Mouse (Mus musculus): ENCODE measurements at regions not wholly inside any gene's neighbourhood (a gene's known extent, or its start where the extent isn't known, plus 50 kb on each side); places are given as distances from the start of the nearest gene placed in this dataset.

GRCm38 (mm10) chr5:35198468-35198867, 79.7 kb upstream of the Adra2c start:
- no peak overlapping the region for H3K4me2 ChIP-seq (replicated peaks; ENCODE audit: low read depth, low read length)
- no peaks in the 10 kb centered on the region for H3K36me3 ChIP-seq (ENCODE audit: insufficient read depth, low read length)
- 43% methylated on average over 5 of the region's 5 CpGs for WGBS
- no peak overlapping the region for H3K27ac ChIP-seq (ENCODE audit: low read length)
- H3K27me3 ChIP-seq (replicated peaks; ENCODE audit: insufficient read depth, low read length): no peaks in the 10 kb centered on the region
- ATAC-seq (no peak), DNase-seq (ENCODE audit: low spot score) (no peak)
- no peak overlapping the region for H3K9ac ChIP-seq (replicated peaks; ENCODE audit: low read depth)
- H3K9me3 ChIP-seq (ENCODE audit: low read length): no peaks in the 10 kb centered on the region
- no peak for TF ChIP-seq CTCF (IDR thresholded peaks at IDR 0.05)
- no peak for TF ChIP-seq EP300 (IDR thresholded peaks at IDR 0.05)
- H3K4me3 ChIP-seq (ENCODE audit: low read depth, low read length): no peak overlapping the region
- H3K4me1 ChIP-seq (ENCODE audit: insufficient read depth, low read depth, low read length): no peaks in the 10 kb centered on the region

GRCm38 (mm10) chr5:35189113-35189797, 83.7 kb upstream of the Lrpap1 start:
- 45% methylated on average over 12 of the region's 12 CpGs for WGBS
- DNase-seq (ENCODE audit: low spot score): peak; percentile 82
- Histone ChIP-seq H3K36me3 (ENCODE audit: insufficient read depth, low read length) (no peaks in the 10 kb centered on the region), H3K9ac (replicated peaks; ENCODE audit: low read depth) (no peak overlapping the region), H3K4me2 (replicated peaks; ENCODE audit: low read depth, low read length) (no peak overlapping the region), H3K27ac (ENCODE audit: low read length) (no peak overlapping the region), H3K27me3 (replicated peaks; ENCODE audit: insufficient read depth, low read length) (no peaks in the 10 kb centered on the region; the same call in 1 of the 2 replicates), H3K4me1 (ENCODE audit: insufficient read depth, low read depth, low read length) (no peaks in the 10 kb centered on the region; the same call in 1 of the 2 replicates), H3K9me3 (ENCODE audit: low read length) (no peaks in the 10 kb centered on the region), H3K4me3 (ENCODE audit: low read depth, low read length) (no peak overlapping the region)
- TF ChIP-seq EP300 (IDR thresholded peaks at IDR 0.05) (no peak), CTCF (IDR thresholded peaks at IDR 0.05) (no peak)
- ATAC-seq: peak; percentile 86

GRCm38 (mm10) chr5:35185826-35186225, 80.3 kb upstream of the Lrpap1 start:
- no peak for ATAC-seq
- H3K36me3 ChIP-seq (ENCODE audit: insufficient read depth, low read length): no peaks in the 10 kb centered on the region
- no peak overlapping the region for H3K4me3 ChIP-seq (ENCODE audit: low read depth, low read length)
- no peaks in the 10 kb centered on the region for H3K9me3 ChIP-seq (ENCODE audit: low read length)
- no peaks in the 10 kb centered on the region; the same call in 1 of the 2 replicates for H3K27me3 ChIP-seq (replicated peaks; ENCODE audit: insufficient read depth, low read length)
- H3K27ac ChIP-seq (ENCODE audit: low read length): no peak overlapping the region
- DNase-seq (ENCODE audit: low spot score): no peak
- H3K4me2 ChIP-seq (replicated peaks; ENCODE audit: low read depth, low read length): no peak overlapping the region
- no peaks in the 10 kb centered on the region; the same call in 1 of the 2 replicates for H3K4me1 ChIP-seq (ENCODE audit: insufficient read depth, low read depth, low read length)
- no peak for TF ChIP-seq EP300 (IDR thresholded peaks at IDR 0.05)
- 55% methylated on average over 3 of the region's 3 CpGs for WGBS
- H3K9ac ChIP-seq (replicated peaks; ENCODE audit: low read depth): no peak overlapping the region

- no peaks in the 10 kb centered on the region for H3K9me3 ChIP-seq (ENCODE audit: low read length)
- H3K36me3 ChIP-seq (ENCODE audit: insufficient read depth, low read length): no peaks in the 10 kb centered on the region
- no peak for DNase-seq (ENCODE audit: low spot score)
- no peak overlapping the region for H3K4me3 ChIP-seq (ENCODE audit: low read depth, low read length)
- no peak for TF ChIP-seq EP300 (IDR thresholded peaks at IDR 0.05)
- no peaks in the 10 kb centered on the region; the same call in 1 of the 2 replicates for H3K4me1 ChIP-seq (ENCODE audit: insufficient read depth, low read depth, low read length)
- no peak for ATAC-seq
- no peak overlapping the region for H3K27ac ChIP-seq (ENCODE audit: low read length)
- no peaks in the 10 kb centered on the region; the same call in 1 of the 2 replicates for H3K27me3 ChIP-seq (replicated peaks; ENCODE audit: insufficient read depth, low read length)
- H3K9ac ChIP-seq (replicated peaks; ENCODE audit: low read depth): no peak overlapping the region
- H3K4me2 ChIP-seq (replicated peaks; ENCODE audit: low read depth, low read length): no peak overlapping the region
Measured at GRCm38 (mm10) chr5:35185289-35185688, 79.7 kb upstream of the Lrpap1 start.

GRCm38 (mm10) chr5:35183418-35183817, 77.9 kb upstream of the Lrpap1 start:
- Histone ChIP-seq H3K4me2 (replicated peaks; ENCODE audit: low read depth, low read length) (no peak overlapping the region), H3K27ac (ENCODE audit: low read length) (no peak overlapping the region), H3K4me3 (ENCODE audit: low read depth, low read length) (no peak overlapping the region), H3K9ac (replicated peaks; ENCODE audit: low read depth) (no peak overlapping the region), H3K36me3 (ENCODE audit: insufficient read depth, low read length) (no peaks in the 10 kb centered on the region), H3K9me3 (ENCODE audit: low read length) (no peaks in the 10 kb centered on the region), H3K27me3 (replicated peaks; ENCODE audit: insufficient read depth, low read length) (no peaks in the 10 kb centered on the region; the same call in 1 of the 2 replicates), H3K4me1 (ENCODE audit: insufficient read depth, low read depth, low read length) (no peaks in the 10 kb centered on the region)
- DNase-seq (ENCODE audit: low spot score) (no peak), ATAC-seq (no peak)
- 68% methylated on average over 7 of the region's 7 CpGs for WGBS
- TF ChIP-seq CTCF (IDR thresholded peaks at IDR 0.05) (no peak), EP300 (IDR thresholded peaks at IDR 0.05) (no peak)

GRCm38 (mm10) chr5:35177332-35177731, 71.8 kb upstream of the Lrpap1 start:
- no peak overlapping the region for H3K9ac ChIP-seq (replicated peaks; ENCODE audit: low read depth)
- no peak overlapping the region for H3K4me3 ChIP-seq (ENCODE audit: low read depth, low read length)
- ATAC-seq (no peak), DNase-seq (ENCODE audit: low spot score) (no peak)
- no peaks in the 10 kb centered on the region for H3K27me3 ChIP-seq (replicated peaks; ENCODE audit: insufficient read depth, low read length)
- whole genome bisulfite sequencing: 65% methylated on average over 4 of the region's 4 CpGs
- no peak overlapping the region for H3K4me2 ChIP-seq (replicated peaks; ENCODE audit: low read depth, low read length)
- H3K4me1 ChIP-seq (ENCODE audit: insufficient read depth, low read depth, low read length): no peaks in the 10 kb centered on the region
- no peak overlapping the region for H3K27ac ChIP-seq (ENCODE audit: low read length)
- no peaks in the 10 kb centered on the region for H3K36me3 ChIP-seq (ENCODE audit: insufficient read depth, low read length)
- no peak for TF ChIP-seq EP300 (IDR thresholded peaks at IDR 0.05)
- peak; percentile 48 for TF ChIP-seq CTCF (IDR thresholded peaks at IDR 0.05)
- no peaks in the 10 kb centered on the region for H3K9me3 ChIP-seq (ENCODE audit: low read length)

Measured in lung, postnatal 0 days (tissue).